Mouse (Mus musculus) gastrocnemius, postnatal 36 days (tissue): ENCODE data around the gene Rtl8a. TPM values are rescaled to one million over a fixed set of nuclear protein-coding genes. Genes with fewer than 3 reads are reported as not detected.
"Not testable (repeated sequence)": the region's sequence is repeated elsewhere in the genome, so short reads cannot be mapped to it uniquely, and the experiment has no call there.

Source experiments
- DNase-seq, 2 experiments: peaks; one replicate each; pipeline ENCODE4 v3.0.0; 2022
- intact Hi-C: fragments of 180-260 bp; cut with DNase I; formaldehyde crosslinking; loops from one replicate; pipeline ENCODE4 v1.15.1; 2025
- total RNA-seq, 2 experiments: library from RNA; stranded (reverse); gene quantifications; 2 replicates each; pipeline ENCODE4 v1.2.3; 2021

Gene Rtl8a
- total RNA-seq, 2 experiments from 2014 or later = 63.6 to 70.8 TPM

GRCm38 (mm10) chrX:53606176-53606575 lies 37.3 kb downstream of the Rtl8a start:
- intact Hi-C loops = not testable (repeated sequence)

DNA sequence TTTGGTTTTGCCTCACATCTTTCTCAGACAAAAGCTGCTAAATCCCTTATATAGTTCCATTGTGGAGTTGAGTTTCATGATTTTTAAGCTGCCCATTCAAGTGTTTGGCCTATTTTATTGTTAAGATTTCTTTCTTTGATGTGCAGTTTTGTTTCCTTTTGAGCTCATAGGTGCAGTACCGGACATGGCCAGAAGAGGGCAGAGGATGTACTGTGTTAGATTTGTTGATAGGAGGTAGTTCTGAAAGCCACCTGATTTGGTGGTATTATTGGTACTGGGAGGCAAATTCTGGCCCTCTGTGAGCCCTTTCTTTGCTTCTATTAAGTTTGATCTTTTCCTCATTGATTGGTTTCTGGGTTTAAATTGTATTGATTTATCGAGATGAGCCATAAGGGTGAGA lies 43.5 kb downstream of the Rtl8a start:
- DNase-seq = peak; percentile 15 to 19
- intact Hi-C loops = not testable (repeated sequence)

More at GRCm38 (mm10) chrX:53606176-53606575, 37.3 kb downstream of the Rtl8a start:
- not testable (repeated sequence) for DNase-seq

Other genes starting within 250 kb of the Rtl8a start
- gene Etd, start 208.8 kb downstream of the Rtl8a start, total RNA-seq = not detected
- 1 to 10 TPM; 3.1 to 5.0 TPM for gene Rtl8c, start 35.6 kb downstream of the Rtl8a start, total RNA-seq
- not detected for gene Gm14597, start 34.7 kb downstream of the Rtl8a start, total RNA-seq
- gene Rtl8b, start 26.7 kb upstream of the Rtl8a start, total RNA-seq = 10 to 100 TPM; 57.8 to 62.1 TPM
- not detected for gene 4930502E18Rik, start 81.1 kb upstream of the Rtl8a start, total RNA-seq
- not detected for gene 1700013H16Rik, start 114.1 kb upstream of the Rtl8a start, total RNA-seq
- gene Zfp36l3, start 132.7 kb upstream of the Rtl8a start, total RNA-seq = not detected
- gene Xlr, start 154.0 kb upstream of the Rtl8a start, total RNA-seq = under 1 TPM in 1 of 2 experiments, not detected in 1; 0.36 TPM